Mouse (Mus musculus): ENCODE measurements around the gene Six3.

Six3 gene

DNA sequence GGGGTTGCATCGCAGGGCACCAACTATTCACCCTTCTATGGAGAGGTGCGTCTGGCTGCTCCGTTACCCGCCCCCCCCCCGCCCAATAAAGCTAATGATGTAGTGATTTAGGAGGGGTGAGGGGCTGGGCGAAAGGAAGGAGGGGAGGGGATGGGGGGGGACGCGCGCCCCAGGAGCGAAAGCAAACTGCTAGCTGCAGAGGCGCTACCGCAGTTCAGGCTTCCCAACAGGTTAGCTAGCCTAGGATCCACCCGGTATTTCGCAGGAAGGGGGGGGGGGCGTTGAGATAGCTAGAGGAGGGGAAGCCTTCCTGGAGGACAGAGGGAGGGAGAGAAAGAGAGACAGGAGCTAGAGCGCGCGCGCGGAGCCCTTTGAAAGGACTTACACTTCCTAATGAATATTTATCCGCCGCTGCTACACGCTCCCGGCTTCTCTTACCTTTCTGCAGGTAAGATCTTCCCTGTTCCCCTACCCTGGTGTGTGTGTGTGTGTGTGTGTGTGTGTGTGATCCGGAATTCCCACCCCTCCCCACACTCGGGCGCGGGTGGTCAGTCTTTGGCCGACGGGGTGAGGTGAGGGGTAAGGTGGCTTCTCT is at the start of gene Six3:
Gene Six3 (plus strand): TSS at position 343 of the 595 bp plus-strand sequence.
- DNase-seq (ENCODE audit: low spot score): no peak

DNA sequence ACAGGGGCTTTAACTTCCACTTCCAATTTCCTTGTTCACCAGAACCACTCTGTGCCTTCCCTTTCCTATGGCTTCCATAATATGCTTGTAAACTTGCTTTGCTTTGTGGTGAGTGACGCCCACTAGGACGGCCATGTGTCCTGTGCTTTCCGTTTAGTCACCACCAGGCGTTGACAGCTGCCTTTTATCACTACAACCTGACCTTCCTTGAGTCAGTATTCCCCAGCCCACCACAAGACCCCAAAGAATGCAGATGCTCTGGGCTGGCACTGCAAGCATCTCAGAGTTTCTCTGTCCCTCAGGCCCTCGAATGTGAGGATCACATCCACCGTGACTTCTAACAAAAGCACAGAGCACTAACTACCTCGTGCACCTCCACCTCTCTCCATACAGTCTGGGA is 49.3 kb upstream of the Six3 start:
- no peak for DNase-seq (ENCODE audit: low spot score)

DNA sequence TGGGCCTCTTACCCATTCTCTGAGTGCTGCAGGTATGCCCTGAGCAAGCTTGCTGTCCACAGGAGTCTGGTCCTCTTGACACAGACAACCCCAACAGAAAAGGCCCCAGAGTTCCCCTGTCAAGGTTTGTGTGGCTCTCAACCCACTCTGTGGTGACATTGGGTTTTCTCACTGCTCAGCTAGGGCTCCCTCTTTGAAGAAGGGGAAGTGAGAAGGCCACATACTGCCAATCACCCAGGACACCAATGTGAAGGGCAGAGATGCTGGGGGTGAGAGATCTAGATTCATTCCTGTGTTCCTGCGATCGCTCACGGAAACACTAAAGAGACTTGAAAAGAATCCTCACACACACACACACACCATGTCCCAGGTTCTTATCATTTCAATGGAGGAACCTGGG is 39.4 kb upstream of the Six3 start:
- no peak for DNase-seq (ENCODE audit: low spot score)

DNA sequence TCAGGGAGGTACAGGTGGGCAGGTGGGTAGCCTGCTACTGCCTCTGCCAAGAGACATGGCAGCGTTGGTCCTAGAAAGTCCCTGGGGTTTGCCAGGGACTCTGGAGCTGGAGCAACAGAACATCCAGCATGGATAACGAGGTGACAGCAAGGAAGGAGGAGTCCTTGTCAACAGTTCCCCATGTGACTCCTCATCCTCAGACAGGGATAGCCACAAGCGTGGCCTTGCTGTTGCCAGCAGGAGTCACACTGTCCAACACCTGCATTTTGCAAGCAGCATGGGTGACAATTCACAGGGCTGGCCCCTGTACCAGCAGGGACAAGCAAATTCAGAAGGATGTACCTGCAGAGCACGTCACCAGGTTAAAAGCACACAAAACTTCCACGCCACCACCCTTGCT is 35.1 kb upstream of the Six3 start:
- no peak for DNase-seq (ENCODE audit: low spot score)

DNA sequence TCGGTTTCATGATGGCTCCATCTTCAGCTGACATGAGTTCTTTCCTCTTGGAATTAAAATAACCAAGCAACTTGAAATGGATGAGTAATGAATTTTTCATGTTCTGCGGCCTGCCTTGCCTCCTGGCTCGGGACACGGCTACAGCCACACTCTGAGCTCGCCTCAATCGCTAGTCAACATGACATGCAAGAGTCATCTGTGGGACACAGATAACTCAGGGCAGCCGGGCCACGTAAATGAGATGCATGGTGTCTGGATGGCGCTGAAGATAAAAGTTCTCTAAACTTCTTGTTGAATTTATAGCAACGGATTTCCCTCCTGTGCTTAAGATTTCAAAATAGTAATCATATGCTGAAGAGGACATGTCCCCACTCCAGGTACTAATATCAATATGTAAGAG is 34.1 kb upstream of the Six3 start:
- DNase-seq (ENCODE audit: low spot score): peak; percentile 20

DNA sequence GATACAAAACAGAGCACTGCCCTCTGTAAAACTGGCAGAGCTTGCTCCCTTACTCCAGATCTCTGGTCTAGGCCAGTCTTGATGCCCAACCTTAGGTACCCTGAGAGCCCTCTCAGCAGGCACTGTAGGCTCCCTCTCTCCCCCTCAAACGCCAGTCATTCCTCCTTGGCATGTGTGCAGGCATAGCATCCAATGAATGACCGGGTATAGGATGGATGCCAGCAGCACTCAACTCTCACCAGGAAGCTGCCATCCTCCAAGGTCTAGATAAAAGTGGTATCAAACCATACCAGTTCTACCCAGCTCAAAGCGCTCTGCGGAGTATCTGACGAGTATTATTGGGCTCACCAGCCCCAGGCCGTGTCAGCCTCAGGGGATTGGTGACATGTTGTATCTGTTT is 33.2 kb upstream of the Six3 start:
- DNase-seq (ENCODE audit: low spot score): peak; percentile 63

DNA sequence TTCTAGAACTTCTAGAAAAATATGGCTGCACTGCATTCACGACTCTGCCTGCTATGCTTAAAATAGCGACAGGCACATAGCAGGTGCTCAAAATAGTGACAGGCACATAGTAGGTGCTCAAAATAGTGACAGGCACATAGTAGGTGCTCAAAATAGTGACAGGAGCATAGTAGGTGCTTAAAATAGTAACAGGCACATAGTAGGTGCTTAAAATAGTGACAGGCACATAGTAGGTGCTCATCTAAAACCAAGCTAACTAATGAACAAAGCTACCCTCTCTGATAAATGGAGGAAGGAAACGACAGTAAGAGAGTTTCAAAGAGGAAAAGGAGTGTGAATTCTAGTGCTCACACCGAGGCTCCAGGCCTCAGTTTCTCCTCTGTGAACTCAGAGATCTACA is 29.2 kb upstream of the Six3 start:
- no peak for DNase-seq (ENCODE audit: low spot score)

DNA sequence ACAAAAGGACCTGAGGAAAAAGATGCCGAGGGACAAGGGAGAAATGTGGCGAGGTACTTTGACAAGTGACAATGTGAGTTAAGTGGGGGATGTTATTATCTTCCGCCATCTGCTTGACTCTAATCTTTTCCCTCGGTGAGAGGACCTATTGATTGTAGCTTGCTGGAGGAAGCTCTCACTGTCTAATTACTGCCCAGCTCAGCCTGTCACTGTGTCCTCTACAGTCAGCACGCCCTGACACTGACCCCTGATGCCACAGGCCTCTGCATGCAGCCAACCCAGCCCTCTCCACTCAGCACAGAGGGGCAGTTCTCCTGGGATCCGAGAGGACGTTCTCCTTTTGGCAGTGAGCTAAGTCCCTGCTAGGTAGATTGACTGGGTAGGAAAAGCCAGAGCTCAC is 28.8 kb upstream of the Six3 start:
- no peak for DNase-seq (ENCODE audit: low spot score)

DNA sequence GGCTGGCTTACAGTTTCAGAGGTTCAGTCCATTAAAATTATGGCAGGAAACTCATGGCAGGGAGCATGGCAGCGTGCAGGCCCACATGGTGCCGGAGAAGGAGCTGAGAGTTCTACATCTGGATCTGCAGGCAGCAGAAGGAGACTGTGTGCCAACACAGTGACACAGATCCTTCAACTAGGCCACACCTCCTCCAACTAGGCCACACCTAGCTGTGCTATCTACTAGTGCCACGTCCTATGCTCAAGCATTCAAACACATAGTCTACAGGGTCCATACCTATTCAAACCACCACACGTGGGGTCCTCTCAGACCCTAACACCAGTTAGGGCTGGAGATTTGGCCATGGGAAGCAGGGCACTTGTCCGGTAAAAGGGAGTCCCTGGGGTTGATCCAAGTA is 27.6 kb upstream of the Six3 start:
- no peak for DNase-seq (ENCODE audit: low spot score)

DNA sequence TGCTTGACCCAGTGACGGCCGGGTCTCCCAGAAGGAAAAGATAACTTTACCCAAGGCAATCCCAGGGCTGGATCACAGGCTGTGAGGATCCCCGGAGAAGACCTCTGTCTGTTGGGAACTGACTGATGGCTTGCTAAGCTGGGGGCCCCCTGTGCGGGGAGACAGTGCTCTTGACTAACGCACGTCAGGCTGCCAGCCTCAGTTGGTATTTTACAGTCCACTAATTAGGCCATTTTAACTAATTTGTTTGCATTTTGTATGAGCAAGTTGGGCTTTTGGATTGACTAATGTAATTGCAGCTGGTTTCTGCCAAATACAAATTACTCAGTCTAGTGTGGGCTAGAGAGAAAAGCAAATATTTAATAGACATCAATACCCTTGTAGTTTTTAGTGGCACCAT is 21.4 kb upstream of the Six3 start:
- DNase-seq (ENCODE audit: low spot score): no peak

DNA sequence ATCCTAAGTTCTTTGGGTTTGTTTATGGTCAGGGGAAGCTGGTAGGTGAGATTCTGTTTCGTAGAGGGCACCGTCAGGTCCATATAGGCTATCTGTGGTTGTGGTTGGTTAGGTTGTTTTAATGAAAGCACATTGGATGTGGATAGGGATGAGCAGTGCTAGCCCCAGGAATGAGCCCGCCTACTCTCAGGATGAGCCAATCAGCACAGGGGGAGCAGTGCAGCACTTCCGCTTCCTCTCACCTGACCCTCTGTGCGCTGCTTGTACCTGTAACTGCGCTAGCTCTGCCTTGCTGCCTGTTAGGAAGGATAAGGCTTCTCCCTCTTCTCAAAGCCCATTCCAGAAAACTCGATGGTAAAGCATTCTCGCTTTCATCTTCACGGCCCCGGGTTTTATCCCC is 17.6 kb upstream of the Six3 start:
- DNase-seq (ENCODE audit: low spot score): no peak

DNA sequence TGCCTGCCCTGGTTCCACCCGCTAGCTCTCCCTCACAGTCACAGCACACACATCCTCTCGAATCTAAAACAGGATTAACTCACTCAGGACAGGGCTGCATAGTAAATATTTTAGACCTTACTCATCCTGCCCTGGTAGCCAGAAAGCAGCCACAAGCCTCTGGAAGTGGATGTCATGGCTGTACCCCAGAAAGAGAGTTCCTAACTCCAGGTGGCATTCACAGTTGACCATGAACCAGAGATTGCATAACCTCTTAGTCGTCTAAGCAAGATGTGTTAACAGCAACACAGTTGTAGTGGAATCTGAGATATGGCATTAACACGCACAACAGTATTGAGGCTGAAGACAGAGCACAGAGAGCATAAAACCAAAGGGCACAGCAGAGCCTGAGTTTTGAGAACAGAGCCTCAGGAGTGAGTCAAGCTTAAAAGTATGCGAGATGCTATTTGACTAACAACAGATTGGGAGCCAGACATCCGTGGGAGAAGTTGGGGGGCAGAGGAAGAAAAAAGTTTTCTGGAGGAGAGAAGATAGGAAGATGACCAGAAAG is 17.0 kb upstream of the Six3 start:
- DNase-seq (ENCODE audit: low spot score): no peak

DNA sequence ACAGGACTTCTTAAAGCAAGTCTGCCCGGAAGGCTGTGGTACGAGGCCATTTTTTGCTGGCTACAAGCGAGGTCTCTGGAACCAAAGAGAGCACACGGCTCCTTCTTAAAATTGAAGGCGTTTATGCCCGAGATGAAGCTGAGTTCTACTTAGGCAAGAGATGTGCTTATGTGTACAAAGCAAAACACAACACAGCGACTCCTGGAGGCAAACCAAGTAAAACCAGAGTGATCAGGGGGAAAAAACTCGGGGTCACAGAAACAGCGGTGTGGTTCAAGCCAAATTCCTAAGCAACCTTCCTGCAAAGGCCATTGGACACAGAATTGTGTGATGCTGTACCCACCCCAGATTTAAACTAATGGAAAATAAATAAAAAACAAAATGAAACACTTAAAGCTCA is 13.9 kb upstream of the Six3 start:
- no peak for DNase-seq (ENCODE audit: low spot score)

DNA sequence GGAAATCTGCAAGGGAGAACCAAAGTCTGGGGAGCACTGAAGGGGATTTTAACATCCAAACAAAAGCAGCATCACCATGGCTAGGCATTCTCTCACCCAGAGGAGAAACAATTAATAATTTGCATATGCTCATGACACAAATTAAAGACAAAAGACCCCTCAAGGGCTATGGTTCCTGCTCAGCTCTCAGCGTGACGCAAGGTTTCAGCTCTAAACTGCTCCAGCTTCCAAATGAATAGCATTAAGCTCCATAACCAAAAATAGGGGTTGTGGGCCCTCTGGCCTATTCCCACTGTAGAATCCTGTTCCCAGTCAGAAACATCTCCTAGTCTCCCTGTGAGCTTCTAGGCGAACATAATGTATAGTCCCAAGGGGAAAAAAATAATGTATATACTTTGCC is 6.9 kb upstream of the Six3 start:
- no peak for DNase-seq (ENCODE audit: low spot score)

DNA sequence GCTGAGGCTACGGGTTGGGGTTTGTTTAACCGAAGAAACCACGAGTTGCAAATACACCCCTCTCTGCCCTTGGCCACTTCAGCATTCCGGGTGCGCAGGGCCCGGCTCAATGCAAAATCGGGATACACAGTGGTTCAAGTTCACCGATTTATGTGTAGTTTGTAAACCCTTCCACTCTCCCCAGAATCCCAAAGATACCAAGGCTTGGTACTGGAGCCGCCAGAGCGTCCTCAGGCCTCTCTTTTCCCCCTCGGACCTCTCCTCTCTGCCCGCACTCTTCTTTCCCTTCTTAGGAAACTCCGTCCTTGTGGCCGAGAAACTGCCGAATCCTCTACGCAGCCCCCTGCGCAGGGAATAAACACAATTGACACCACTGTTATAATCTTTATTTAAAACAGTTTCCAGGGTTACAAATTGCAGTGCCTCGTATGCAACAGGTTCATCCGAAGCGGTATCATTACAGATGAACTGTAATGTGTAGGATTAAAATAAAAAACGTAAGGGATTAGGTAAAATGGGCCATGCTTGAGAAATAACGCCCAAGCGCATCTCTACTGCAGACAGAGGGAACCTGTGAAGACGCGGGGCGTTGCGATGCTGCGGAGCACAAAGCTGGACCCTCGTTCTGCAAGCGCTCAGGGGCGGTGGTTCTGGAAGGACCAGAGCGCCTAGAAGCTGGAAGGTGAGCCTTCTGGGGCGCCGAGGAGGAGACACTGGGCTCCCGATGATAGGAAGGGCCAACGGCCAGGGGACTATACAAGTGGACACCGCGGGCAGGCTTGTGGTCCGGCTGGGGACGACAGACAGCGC is 5.6 kb upstream of the Six3 start:
- DNase-seq (ENCODE audit: low spot score): no peak

DNA sequence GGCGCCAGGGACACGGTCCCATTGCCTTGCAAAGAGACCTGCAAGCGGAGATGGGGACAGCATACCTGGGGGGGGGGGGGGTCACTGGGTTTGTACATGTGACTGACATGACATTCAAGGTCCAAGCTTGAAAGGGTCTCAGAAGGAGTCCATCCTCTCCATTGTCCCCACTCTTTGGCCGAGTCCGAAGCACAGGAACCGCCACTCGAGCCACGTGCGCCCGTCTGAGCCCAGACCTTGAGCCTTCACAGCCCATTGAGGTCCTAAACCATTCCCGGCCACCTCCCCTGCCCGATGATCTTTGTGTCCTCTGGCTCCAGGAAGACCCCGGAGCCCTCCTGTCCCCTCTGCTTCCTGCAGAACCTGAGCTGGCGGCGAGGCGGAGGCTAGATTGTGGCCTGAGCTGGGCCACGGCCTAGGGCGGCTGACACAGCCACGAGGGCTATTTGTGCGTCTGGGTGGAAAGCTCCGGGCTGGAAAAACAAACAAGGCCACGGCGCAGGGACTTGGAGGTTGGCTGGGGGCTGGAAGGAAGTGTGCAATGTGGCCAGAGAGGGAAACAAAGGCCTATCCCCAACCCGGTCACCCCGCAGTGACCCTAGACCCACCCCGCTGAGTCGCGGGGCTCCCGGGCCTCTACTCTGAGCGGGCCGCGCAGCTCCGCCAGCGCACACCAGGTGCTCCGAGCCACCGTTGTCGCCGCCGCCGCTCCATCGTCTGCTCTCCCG is 4.9 kb upstream of the Six3 start:
- no peak for DNase-seq (ENCODE audit: low spot score)

DNA sequence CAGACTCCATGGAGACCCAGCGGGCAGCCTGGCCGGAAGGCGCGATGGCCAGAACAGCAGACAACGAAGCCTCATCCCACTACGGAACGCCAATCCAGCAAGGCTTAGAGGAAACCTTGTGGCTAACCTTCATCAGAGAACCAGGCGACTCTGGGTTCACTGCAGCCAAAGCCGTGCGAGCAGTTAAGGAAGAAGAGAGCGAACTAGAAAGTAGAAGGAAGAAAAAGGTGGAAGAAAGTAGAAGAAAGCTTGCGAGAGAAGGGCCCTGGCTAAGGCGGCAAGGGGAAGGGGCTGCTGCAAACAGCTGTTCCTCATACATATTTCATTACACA is 4.3 kb upstream of the Six3 start:
- no peak for DNase-seq (ENCODE audit: low spot score)

DNA sequence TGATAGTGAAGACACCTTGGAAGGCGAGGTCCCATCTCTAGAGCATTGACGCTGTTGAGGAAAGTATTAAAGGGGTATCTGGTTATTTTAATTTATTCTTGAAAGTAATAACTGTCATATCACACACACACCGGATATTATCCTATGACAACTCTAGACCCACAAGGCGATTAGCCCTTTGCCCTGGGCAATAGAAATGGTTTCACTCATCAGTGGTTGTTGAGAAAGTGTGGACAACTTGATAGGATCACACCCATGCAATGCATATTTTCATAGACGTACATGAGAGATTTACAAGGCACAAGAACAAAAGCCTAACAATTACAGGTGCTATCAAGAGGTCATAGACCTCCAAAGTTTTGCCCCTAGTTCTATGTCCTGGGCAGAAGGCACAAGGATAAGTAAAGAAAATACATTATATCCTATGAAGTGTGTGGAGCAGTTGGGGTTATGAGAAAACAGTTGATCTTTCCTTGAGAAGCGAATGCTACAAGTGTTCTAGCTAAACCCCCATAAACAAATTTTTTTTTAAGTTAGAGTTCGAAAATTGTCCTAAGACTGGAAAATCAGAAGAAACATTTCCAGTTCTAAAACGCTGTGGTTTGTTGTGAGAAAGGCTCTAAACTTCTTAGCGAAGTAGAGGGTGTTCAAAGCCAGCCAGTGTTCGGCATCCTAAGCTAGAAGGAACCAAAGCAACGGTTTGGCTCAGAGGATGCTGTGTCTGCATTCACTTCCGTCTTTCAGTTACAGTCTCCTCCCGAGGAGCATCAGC is 3.6 kb upstream of the Six3 start:
- DNase-seq (ENCODE audit: low spot score): no peak

DNA sequence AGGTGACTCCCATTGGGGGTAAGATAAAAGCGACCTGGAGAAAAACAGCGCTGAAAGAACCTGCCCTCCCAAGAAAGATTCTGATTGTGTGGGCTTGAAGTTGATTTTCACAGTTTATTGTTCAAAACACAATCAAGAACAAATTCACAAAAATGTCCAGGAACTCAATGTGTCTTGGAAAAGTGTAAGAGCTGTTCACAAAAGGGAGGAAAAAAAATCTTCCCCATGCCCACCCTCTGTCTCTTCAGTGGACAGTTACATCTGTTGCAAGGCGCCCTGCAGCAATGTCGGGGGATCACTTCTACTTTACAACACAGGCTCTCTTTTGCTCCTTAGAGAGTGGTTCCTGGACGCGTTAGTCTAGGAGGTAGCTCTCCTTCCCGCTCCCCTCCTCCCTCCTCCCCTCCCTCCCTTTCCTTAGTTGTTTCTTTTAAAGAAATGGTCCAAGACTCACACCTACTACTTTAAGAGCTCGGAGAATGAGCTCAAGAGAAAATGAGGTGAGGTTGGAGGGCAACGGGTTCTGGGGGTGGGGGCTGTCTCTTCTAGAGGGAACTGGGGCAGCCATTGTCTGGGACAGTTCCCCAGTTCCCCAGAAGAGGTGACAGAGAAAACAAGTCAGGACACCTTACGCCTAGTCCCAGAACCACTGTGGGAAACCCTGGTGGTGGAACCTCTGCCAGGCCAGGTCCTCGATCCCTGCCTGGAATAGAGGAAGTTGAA is 2.9 kb upstream of the Six3 start:
- no peak for DNase-seq (ENCODE audit: low spot score)

DNA sequence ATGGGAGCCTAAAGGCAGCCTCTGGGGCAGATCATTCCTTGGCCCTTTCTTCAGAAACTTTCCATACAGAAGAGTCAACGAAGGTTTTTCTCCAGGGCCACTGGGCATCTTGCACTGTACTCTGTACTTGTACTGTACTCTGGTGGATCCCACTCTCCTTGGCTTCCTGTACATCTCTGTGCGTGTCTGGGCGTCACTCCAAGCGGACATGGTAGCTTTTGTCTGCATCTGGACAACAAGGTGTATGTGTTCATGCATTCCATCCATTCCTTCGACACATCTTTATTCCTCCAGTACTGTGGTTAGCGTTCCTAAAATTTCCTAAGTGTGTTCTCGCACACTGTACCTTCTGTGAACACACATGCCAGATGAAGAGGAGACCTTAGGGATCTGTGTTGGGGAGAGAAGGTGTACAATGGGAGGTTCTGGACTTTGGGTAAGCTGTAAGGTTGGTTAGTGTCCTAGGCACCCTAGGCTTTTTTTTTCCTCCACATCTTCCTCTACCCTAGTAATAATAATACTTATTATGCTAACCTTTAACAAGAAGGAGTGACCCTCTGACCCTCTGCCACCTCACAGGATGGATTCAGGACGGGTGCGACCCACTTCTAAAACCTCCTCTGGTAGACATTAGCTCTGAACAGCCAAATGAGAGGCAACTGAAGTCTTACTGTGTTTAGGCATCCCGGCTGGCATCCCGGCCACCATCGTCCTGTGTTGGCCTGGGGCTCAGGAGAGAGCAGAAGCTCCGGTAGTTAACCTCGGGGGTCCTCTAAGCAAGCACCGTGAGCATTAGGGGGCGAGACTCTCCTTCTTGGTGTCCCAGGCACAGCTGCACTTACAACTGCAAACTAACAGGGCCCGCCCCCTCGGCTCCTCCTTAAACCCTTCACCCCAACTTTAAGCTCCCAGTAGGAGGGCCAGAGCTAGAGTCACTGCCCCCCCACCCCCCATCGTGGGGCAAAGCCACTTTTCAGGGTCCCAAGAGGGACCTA is 1.6 kb upstream of the Six3 start:
- DNase-seq (ENCODE audit: low spot score): no peak
